Mouse (Mus musculus): ENCODE measurements at regions not wholly inside any gene's neighbourhood (a gene's known extent, or its start where the extent isn't known, plus 50 kb on each side); places are given as distances from the start of the nearest gene placed in this dataset.
"Not testable (repeated sequence)": the region's sequence is repeated elsewhere in the genome, so short reads cannot be mapped to it uniquely, and the experiment has no call there.

DNA sequence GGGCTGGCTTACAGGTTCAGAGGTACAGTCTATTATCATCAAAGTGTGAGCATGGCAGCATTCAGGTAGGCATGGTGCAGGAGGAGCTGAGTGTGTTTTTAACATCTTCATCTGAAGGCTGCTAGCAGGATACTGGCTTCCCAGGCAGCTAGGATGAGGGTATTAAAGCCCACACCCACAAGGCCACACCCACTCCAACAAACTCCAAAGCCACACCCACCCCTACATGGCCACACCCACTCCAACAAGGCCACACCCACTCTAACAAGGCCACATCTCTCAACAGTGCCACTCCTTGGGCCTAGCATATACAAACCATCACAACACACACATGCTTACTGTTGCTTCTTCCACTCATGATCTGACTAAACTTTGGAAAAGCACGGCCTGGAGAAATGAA, 172.5 kb downstream of the Msrb3 start:
- no peak for DNase-seq (ENCODE audit: low spot score)

DNA sequence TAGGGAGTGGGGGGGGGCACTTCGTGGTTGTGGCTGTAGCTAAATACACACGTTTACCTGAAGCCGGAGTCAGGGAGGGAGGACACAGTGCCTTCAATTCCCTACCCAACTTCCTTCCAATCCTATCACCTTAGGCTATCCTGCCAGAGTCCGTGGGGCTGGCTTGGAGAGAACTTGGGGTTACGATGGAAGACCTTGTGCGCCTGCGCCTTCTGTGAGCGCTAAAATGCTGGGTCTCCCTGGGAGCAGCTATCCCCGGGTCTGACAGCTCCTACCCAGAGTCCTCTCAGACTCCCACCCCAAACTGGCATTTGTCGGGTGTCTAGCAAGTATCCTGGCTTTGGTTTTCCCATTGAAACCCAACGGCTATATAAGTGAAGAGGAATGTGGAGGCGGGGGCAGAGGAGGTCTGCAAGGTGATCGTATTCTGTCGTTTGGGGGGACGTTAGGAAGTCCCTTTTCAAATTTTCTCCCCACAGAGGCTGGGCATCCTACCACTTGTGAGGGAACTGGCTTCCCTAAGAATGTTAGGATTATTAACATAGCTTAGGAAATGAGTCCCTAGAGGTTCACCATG, 176.9 kb downstream of the Msrb3 start:
- no peak for DNase-seq (ENCODE audit: low spot score)

DNA sequence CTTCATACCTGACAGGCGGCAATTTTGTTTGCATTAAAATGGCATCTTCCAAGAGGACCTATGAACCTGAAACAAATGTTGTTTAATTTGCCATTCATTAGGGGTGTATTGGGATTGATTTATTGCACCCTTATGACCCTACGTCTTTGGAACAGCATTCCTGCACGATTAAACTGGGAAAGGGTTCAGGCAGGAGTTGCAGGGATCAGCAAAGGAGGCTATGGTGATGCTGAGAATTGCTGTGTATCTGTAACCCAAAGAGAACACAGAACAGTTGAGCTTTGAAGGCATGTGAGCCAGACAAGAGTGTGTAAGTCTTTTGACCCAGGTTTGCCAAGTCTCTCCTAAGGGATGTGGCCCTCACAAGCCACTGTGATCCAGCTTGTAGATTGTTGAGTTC, 177.9 kb downstream of the Msrb3 start:
- no peak for DNase-seq (ENCODE audit: low spot score)

DNA sequence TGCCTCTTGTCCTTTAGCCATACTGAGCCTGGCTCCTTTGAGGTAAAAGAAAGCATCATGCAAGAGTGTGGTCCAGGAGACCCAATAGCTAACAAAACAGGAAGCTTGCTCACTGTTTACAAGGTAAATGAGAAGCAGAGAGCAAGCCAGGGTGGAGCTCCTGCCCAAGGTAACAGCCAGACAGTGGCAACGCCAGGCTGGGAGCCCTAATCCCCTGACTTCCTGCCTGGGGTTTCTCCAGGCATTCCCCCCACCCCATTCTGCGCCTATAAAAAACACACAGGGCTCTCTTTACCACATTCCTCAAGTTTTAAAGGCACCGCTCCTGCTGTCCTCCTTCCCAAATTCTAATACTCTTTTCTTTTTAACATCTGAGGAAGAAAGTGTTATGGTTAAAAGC, 178.8 kb downstream of the Msrb3 start:
- DNase-seq (ENCODE audit: low spot score): no peak

DNA sequence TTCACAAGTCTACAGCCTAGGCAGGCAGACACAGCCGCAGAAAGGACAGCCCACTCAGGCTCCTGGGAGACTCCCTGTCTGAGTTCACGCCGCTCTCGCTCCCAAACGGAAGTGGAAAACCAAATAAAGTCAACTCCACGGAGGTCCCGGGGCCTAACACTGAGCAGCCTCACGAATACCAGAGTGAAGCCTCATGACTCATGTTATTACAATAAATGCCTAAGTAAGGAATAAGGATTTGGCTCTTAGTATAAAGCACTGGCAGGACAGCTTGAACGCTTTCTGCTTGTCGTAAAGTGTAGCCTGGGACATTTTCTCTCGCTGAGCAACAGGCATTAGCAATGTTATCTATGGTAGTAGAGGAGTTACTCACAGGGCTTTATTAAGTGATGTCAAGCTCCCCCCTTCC, 181.7 kb downstream of the Msrb3 start:
- DNase-seq (ENCODE audit: low spot score): no peak

DNA sequence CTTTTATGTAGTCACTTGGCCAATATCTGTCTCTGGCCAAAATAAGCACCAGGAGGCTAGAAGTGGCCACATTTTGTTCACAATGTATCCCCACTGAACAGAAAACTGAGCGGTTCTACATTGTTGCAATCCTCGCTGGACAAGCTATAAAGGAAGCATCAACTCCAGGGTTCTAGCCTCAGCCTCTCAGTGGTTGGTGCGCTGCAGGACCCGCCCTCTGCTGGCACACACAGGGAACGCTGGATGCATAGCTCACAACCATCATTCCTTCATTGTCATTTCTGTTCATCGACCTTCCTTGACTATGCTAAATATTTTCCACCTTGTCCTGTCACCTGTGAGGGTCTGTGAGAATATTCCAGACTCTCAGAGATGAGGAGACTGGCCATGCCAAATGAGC, 182.5 kb downstream of the Msrb3 start:
- DNase-seq (ENCODE audit: low spot score): no peak

DNA sequence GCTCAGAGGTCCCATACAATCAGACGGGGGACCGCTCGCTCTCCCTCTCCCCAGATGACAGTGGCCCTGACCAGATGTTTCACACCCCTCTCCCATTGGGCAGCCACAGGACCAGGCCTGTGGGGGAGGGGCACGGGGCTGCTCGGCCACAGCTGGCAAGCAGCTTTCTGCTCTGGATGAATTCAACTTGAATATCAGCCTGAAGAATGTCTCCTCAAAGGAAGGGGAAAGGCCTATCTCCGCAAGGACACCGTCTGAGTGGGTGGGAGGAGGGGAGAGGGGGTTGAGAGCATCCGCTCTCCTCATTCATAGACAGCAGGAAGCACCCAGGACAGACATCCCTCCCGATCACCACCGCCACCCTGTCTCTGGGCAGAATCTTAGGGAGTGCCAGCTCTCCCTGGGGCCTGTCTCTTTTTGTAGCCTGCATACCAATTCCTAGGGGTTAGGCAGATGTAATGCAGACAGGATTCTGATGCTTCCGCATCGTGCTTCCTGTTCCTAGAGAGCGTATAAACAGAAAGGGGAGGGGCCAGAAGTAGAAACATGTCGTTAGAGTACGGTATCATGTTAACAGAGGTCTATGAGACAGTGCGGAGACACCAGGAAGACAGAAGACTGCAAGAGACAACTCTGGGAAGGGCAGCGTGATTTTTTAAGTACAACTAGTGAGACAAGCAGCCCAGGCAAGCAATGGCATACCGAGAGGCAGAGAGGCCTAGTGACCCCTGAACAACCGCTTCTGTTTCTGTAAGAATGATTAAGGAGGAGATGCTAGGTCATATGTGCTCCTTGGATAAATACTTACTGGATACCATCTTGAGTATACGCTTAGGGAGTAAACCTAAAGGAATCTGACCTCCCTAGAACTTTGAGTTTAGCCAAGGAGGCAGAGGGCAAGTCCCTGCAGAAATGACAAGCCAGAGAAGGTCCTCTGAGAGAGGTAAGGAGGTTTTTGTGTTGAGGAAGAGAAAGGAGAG, 190.8 kb downstream of the Msrb3 start:
- no peak for DNase-seq (ENCODE audit: low spot score)

DNA sequence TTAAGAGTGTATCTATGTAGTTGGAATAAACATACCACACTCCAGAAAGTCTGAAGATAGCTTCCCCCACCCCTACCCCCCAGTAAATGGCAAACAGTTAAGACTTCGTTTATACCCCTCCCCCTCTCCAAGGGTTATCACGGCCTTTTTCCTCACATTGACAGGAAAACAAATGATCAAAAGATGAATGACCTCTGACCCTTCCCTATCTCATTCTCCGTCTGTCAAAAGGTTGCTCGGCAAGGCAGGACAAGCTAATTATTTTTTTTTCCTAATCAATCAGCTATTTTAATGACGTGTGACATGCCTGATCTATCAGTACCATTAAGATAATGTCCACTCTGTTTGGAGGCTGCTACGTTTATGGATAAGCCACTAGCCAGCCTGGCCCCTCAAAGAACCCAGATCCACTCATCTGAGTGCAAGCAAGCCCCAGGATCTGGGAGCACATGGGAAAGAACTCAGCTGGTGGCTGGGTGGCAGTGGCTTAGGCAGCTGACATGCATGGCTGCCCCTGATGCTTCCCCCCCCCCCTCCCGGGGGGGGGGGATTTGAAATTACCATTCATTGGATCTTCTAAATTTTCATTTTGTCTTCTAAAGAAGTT, 192.1 kb downstream of the Msrb3 start:
- DNase-seq (ENCODE audit: low spot score): no peak

DNA sequence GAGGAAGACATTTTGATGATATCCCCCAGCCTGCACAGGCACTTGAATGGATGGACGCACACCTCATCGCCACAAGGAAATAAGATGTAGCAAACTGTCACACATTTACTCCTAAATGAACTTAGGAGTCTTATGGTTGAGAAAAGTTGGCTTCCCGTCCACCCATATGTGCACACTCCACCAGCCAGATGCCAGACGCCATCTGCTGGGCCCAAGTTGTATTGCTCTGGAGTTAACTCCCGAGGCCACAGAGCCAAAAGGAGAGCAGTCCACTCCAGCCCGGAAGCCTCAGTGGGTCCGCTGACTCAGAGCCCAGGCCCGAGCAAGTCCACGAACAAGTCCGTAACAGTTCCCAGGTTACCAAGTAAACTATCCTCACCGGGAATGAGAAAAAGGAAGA, 197.1 kb downstream of the Msrb3 start:
- peak; percentile 34 for DNase-seq (ENCODE audit: low spot score)

DNA sequence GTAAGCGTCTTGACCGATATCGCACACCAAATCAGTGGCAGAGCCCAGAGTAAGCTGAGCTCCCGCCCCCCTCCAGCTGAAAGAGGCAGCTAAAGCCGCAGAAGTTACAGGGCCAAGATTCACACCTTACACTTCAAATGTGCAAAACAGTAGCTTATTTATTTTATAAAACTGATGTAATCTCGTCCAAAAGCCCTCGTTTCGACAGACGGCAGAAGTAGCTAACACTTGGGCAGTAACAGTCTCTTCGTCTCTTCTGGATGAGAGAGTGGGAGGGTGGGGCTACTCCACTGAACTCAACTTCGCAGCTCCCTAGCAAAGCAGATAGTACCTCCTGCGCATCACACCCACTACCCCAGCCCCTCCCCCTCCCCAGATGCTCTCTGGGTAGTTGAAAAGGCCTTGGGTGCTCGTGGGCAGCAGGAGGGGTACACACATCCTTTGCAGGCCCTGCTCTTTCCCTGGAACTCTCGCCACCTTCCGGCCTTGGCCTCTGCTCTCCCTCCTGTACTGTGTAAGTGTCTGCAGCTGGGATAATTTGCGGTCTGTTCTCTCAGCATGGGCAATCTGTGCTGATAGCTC, 201.5 kb downstream of the Msrb3 start:
- no peak for DNase-seq (ENCODE audit: low spot score)

DNA sequence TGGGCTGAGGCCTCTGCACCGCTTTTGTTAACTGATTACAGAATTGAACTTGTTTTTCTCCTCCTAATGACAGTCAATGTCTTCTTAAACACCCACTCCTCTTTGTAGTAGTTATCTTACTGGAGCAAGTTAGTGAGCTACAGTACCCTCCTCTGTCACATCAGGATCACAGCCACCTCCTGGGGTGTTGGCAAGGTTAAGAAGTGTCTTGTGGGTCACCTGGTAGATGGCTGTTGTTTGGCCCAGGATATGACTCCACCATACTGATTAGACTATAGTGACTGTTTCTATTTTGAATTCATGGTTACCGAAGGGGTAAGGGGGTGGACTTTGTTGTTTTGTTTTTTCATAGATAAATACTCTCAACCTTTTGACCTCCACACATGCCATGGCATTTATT, 202.4 kb downstream of the Msrb3 start:
- no peak for DNase-seq (ENCODE audit: low spot score)

DNA sequence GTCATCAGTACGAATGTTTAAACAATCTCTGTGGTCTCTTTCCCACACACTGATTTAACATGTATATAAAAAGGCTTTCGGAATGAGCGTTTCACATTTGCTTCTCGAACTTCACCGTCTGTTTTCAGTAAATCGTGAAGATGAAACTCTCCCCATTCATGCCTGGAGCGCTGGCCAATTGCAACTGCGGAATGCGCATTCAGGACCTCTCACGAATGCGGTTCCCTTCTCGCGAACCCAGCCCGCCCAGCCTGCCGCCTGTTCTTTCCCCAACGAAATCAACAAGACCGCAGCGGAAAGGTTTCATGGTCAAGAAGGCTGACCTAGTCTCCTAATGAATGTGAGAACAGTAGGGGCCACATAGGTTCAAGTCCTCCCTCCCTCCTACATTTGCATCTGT, 204.4 kb downstream of the Msrb3 start:
- DNase-seq (ENCODE audit: low spot score): no peak

DNA sequence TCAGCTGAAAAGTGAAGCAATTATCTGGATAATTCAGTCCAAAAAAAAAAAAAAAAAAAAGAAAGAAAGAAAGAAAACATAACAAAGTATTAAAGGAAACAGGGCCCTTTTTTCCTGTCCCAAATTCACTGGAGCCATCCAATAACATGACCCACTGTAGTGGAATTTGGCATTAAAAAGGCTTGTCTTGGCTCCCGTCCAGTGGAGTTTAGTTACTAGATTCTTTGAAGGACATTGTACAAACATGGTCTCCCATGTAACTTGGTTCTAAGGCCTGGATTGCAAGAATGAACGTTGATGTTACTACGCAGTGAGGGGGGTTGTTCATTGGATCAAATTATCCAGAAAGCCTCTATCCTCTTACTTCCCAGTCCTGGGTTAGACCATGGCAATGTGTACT, 207.4 kb downstream of the Msrb3 start:
- DNase-seq (ENCODE audit: low spot score): no peak

DNA sequence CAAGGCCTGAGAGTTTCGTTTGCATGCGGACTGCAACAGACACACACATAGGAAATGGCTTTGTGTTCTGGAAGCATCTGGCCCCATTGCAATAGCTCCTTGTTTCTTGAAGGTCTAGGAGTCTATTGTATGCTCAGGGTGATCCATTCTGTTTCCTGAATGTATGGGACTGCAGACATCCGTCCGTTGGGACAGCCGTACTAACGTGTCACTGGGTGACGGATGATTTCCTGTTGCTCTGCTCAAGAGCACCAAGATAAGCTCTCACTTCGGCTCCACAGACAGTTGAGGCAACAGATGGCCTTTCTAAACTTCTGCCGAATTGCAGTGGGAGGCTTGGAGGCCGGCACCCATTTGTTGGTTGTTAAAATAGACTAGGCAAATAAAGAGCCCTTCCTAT, 209.9 kb upstream of the Hmga2 start:
- no peak for DNase-seq (ENCODE audit: low spot score)

DNA sequence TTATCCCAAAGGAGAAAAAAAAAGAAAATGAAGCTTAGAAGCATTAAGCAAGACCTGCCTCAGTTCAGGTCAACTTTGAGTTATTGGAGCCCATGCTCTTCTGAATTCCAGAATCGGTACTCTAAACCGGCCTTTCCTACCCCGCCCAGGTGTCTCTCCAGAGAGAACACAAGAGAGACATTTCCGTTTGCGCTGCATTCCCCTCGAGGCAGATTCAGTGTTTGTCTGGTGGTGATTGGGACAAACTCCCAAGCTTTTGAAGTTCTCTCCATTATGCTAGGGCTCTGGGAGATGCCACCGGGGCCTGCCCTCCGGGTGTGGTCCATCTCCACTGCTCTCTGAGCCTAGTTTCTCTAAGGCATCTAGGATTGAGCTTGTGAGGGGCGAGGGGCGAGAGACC, 205.8 kb upstream of the Hmga2 start:
- no peak for DNase-seq (ENCODE audit: low spot score)

DNA sequence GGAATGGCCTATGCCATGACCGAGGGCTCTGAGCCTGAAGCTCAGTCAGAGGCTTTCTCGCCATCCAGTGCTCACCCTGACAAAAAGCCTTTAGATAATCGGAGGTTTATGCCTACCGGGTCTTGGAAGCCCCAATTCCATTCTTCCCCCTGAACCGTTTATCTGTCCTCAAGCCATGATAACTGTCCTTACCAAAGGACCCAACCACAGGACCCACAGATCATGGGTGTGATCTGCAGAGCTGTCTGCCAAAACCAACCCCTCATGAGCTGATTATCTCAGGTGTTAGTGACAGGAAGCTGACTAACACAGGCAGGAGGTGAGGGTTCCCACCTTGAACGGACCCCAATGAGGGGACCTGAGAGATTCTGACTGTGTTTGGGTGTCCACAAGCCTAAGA, 203.7 kb upstream of the Hmga2 start:
- DNase-seq (ENCODE audit: low spot score): no peak

DNA sequence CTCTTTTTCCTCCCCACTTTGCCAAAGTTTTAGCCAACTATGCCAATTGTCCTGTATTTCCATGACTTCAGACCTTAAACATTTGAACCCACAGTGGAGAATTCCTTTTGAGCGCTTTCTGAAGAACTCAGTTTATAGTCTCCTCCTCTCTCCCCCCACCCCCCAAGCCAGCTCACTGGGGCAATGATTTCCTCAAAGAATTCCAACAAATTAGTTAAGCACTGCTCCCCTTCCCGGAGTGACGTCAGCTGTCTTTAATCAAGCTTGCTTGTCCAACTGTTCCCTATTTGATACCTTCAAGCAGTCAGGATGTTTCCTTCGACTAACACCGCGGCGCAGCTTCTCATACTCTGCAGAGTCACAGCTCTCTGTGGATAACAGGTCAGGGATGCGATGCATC, 202.0 kb upstream of the Hmga2 start:
- DNase-seq (ENCODE audit: low spot score): no peak

DNA sequence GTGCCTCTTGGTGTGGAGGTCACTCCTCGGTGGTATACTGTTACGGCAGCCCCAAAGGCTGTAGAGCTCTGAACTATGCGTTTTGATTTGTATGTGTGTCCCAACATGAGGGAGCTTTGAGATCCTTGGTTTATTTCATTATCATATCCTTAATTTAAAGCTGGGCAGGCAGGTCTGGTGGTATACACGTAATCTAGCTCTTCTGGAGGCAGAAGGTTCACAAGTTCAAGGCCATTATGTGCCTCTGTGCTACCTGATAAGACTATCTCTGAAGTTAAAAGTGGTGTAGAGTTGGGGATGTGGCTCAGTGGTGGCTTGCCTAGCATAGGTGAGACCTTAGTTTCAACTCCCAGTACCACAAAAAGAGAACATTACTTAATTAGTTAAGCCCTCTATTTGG, 199.1 kb upstream of the Hmga2 start:
- DNase-seq (ENCODE audit: low spot score): no peak

DNA sequence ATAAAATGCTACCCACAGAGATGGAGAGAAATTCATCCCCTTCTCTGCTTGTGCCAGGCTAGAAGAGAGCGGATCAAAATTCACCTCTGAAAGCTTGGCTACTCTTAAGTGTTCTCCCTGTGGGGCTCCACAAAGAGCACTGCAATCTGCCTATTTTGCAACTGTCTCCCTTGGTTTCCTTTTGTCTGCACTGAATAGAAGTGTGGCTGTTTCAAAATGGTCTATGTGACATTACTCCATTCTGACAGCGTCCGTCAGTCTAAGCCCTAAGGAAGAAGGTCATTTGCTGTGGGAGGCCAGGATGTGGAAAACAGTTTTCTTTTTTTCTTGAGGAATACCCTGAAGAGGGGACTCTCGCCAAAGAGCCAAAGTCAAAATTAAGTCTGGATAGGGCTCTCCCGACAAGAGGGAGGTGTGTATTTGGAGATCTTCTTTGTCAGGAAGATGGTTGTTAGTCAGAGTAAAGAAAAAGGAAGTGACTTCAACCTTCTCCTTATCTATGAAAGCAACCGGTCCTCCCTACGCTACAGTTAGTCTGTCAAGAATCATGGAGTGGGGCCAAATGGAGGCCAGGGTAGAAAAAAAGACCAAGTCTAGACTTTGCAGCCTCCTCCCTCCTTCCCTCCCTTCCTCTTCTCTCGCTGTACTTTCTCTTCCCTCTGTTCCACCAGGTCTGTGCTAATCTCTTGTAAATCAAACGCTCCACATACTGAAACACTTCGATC, 198.2 kb upstream of the Hmga2 start:
- no peak for DNase-seq (ENCODE audit: low spot score)

DNA sequence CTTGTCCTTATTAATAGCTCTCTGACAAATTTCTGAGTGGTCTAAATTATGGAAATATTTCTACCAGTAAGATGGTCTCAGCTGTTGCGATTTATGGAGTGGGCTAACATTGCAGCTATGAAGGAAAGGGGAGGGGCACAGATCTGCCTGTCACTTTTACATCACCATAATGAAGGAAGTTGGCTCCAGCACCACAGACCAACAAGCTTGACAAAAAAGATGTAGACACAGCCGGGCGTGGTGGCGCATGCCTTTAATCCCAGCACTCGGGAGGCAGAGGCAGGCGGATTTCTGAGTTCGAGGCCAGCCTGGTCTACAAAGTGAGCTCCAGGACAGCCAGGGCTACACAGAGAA, 191.4 kb upstream of the Hmga2 start:
- not testable (repeated sequence) for DNase-seq (ENCODE audit: low spot score)

DNA sequence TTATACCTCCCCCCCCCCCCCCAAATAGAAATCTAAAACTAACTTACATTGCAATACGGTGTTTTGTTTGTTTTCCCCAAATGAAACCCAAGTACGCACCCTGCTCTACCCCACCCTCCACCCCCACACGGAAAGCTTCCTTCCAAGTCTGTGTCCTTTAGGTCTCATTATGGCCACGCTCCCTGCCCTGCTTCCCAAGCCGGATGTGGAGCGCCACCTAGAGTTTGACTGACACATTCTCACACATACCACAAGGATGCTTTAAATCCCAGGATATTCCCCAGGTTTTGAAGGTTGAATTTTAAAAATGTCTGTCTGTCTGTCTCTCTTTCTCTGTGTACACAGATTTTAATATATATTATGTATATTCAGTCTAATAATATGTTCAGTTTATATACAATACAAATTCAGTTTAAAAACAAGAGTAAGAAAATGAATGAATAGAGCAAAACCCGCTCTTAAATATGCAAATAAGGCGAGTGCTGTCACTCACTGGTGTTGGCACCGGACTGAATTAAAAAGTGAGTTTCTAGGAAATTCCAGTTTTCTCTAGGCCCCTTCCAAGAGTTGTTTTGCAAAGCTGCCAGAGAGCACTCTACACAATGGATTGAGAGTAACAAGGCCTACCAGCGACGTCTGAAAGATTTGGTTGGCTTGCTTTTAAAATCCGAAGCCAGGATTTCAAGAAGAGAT, 190.9 kb upstream of the Hmga2 start:
- no peak for DNase-seq (ENCODE audit: low spot score)
